Mouse (Mus musculus) gastrocnemius, postnatal 10 days (tissue): Measurements from ENCODE around the gene Camta2. TPM values are rescaled to one million over a fixed set of nuclear protein-coding genes. Genes with fewer than 3 reads are reported as not detected.

Source experiments
- DNase-seq: peaks from one replicate; pipeline ENCODE4 v3.0.0; 2021; ENCODE audit warnings: mixed read lengths
- total RNA-seq, 2 experiments: library from RNA; stranded (reverse); gene quantifications; 2 replicates each; pipeline ENCODE4 v1.2.3; 2021

The Camta2 gene
- total RNA-seq, 2 experiments from 2014 or later = 20.6 to 21.8 TPM

DNA sequence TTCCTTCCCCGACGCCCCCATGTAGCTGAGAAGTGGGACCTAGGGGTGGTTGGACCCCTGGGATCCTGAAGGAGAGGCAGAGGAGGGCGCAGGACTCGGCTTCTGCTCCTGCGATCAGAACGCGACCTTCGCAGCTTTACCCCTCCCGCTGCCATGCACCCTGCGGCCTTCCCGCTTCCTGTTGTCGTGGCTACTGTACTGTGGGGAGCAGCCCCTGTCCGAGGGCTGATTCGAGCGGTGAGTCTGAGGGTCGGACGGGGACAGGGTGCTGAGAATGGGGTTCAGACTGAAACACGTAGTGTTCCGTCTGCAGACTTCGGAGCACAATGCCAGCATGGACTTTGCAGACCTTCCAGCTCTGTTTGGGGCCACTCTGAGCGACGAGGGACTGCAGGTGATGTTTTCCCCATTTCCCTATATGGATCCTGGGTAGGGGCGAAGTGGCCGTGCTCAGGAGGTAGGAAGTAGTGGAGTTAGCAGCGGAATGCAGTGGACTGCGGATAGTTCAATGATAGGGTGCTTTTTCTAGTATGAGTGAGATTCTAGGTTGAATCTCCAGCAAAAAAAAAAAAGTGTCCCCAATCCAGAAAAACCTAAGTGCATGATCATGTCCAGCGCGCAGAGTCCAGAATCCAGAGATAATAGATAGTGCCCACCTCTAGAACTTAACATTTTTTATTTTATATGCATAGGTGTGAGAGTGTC is 40.0 kb downstream of the Camta2 start:
- no peak for DNase-seq

- peak; percentile 92 for DNase-seq
Observed at GRCm38 (mm10) chr11:70646691-70647650, 40.9 kb downstream of the Camta2 start, which contains the start of the genes Rnf167 and Slc25a11. Gene Rnf167 (plus strand): TSS chr11:70647235. Gene Slc25a11 (minus strand): TSS chr11:70647479.

- DNase-seq = peak; percentile 35
Observed at GRCm38 (mm10) chr11:70646259-70646555, 41.7 kb downstream of the Camta2 start.

DNA sequence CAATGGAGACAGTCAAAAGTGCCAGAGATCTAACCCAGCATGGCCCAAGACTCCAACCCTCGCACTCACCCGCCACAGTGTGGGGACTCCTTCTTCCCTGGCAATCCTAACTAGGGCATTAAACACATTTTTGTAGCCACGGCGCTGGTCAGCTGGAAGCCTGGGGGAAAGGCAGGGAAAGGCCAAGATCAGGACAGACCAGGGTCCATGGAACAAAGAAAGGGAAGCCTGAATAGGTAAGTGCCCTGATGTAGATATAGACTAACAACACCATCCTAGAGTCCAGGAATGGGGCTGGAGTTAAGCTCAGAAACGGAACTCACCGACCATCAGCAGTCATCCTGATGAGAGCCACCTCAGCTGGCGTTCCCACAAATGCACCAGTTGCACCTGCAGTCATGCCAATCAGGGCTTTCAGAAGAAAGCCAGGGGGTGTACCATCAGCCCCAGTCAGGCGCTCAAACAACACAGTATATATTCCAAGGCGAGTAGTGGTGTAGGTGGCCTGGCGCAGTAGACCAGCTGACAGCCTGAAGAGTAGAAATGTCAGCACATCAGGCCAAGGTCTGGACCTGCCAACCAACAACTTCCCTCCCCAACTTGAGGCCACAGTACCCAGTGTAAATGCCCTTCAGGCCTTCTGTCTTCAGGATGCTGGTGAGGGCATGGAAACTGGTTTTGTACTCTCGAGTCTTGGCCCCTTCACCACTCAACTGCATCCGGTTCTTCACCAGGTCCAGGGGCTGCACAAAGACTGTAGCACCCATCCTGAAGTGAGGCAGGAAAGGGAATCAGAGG is 42.2 kb downstream of the Camta2 start:
- DNase-seq = no peak

DNA sequence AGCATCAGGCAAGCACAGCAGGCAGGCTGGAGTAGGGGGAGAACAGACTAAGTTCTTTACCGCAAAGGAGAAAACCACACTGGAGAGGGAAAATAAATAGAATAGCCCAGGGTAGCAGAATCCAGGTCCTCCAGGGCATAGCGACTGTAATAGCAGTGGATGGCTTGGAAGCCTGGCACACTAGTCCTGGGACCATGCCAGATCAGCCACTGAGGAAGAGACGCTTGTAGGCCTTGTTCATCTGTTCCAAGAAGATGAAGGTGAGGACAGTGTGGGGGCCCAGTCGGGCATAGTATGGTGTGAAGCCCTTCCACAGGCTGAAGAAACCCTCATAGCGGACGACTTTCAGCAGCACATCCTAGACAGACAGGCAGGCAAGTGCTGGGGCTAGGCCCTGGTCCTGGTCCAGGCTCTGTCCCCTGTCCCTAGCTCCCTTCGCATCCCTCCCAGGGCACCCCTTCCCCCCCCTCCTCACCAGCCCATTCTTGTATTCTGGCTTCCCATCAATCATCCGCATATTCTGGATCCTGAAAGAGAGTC is 43.3 kb downstream of the Camta2 start:
- DNase-seq = peak; percentile 16

DNA sequence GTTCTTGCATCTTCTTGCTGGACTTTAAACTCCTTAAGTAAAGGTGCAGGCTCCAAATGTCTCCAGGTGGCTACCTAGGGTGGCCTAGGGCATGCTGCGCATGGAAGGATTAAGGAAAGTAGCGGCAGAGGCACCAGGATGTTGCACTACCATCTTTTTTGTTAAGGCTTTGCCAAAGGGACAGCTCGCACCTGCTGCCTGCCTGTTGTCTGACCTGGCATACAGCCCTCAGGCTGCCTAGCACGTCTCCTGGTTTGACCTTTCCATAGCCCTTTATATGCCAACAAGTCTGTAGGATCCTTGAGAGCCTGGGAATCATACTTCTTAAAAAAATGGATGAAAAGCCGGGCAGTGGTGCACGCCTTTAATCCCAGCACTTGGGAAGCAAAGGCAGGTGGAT is 44.9 kb downstream of the Camta2 start:
- peak; percentile 17 for DNase-seq

DNA sequence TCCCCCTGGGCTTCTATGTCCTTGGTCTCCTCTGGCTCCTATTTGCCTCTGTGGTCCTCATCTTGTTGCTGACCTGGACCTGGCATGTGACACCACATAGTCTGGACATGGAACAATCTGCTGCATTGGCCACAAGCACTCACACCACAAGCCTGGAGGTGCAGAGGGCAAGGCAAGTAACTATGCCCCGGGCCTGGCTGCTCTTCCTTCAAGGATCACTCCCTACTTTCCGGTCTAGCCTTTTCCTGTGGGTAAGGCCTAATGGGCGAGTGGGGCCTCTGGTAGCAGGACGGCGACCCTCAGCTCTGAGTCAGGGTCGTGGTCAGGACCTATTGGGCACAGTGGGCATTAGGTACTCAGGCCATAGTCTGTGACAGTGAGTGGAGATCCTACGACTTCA is 46.7 kb downstream of the Camta2 start:
- DNase-seq = no peak

DNA sequence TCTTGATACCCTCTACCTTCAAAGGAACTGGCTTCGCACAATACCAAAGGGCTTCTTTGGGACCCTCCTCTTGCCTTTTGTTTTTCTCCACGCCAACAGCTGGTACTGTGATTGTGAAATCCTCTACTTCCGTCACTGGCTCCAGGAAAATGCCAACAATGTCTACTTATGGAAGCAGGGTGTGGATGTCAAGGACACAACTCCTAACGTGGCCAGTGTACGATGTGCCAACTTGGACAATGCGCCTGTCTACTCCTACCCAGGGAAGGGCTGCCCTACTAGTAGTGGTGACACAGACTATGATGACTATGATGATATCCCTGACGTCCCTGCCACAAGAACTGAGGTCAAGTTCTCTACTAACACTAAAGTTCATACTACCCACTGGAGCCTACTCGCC is 47.9 kb downstream of the Camta2 start:
- DNase-seq = no peak

GRCm38 (mm10) chr11:70638714-70639278 is 49.1 kb downstream of the Camta2 start, which contains the start of gene Gp1ba:
Gene Gp1ba (plus strand): TSS chr11:70639122.
- DNase-seq = no peak

DNA sequence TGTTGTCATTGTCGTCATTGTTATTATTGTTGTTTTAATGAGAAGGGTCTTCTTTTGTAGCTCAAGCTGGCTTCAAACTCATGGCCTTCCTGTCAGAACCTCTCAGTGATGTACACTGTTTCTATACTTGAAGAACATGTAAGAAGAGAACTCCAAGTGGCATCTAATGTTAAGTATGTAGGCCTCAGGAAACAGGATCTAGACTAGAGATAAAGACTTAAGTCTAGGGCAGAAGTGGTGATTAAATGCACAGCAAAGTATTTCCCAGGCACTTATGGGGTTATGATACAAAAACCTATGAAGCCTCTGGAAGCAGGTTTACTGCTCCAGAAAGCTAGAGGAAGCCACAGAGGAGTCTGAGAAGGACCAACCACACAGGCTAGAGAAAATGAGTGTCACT is 49.6 kb downstream of the Camta2 start:
- no peak for DNase-seq

DNA sequence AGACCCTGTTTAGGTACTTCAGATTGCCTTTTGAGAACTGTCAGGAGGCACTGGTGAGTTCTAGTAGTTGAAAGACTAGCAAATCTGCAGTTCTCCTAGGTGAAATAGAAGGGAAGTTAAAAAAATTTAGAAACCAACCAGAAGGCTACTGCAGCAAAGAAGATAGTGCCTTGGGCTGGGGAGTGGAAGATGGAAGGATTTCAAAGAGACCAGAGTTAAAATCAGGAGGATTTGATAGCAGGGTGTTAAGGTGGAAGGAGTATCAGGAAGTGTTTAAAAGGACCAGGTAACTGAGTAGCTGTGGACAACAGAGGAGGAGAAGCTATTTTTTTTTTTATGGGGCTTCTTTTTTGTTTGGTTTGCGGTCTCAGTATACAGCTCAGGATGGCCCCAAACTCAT is 50.1 kb downstream of the Camta2 start:
- DNase-seq = no peak

DNA sequence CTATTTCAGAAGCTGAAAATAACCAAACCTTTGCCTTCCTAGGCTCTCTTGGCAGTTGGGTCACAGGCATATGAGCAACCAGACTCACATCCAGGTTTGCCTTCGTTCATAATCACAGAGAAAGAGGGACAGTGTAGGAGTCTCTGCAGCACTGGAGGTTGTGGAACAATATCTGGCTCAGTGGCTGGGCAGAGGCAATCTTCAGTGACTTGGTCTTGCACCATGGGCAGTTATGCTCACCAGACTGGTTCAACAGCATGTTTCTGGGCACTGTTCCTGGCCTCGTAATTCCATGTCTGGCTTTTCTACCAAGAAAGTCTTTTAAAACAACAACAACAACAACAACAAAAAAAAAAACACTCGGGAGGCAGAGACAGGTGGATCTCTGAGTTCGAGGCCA is 52.3 kb downstream of the Camta2 start:
- DNase-seq = no peak

- no peak for DNase-seq
Observed at GRCm38 (mm10) chr11:70630129-70630528, 57.8 kb downstream of the Camta2 start.

GRCm38 (mm10) chr11:70629557-70629956 is 58.3 kb downstream of the Camta2 start:
- DNase-seq = no peak

GRCm38 (mm10) chr11:70628431-70628830 is 59.5 kb downstream of the Camta2 start:
- no peak for DNase-seq

- no peak for DNase-seq
Observed at GRCm38 (mm10) chr11:70626877-70627276, 61.0 kb downstream of the Camta2 start.

GRCm38 (mm10) chr11:70625473-70625872 is 62.4 kb downstream of the Camta2 start:
- peak; percentile 69 for DNase-seq

DNA sequence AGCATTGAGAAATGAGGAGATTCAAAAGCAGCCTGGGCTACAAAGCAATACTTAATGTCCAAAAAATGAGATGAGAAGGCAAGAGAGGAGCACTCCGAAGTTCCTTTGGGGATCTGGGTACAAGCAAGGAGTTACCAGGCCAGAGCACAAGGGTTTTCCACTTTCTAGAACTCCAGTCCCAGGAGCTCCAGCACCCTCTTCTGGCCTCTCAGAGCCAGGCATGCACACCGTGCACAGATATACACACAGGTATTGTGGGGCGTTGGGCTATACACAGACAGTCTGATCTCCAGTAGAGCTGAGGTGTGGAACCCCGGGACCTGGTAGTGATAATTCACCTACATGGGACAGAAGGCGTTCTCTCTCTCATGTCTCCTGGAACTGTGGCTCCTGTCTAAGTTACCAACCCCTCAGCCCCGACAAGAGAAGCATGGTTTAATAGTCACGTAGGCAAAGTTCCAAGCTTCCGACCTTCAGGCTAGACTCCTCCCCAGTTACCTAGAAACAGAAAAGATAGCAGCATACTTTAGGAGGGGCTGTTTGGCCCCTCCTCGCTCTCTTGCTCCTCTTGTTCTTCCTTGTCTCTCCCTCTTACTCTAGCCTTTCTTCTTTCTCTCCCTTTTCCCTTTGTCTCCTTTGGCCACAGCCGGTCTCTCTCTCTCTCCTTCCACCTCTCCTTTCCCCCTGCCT is 64.7 kb downstream of the Camta2 start:
- DNase-seq = no peak

- no peak for DNase-seq
Observed at GRCm38 (mm10) chr11:70621972-70622814, 65.7 kb downstream of the Camta2 start.
